Mouse (Mus musculus): ENCODE data around the gene Wdr27.
"Not testable (repeated sequence)": the region's sequence is repeated elsewhere in the genome, so short reads cannot be mapped to it uniquely, and the experiment has no call there.

Wdr27 gene

DNA sequence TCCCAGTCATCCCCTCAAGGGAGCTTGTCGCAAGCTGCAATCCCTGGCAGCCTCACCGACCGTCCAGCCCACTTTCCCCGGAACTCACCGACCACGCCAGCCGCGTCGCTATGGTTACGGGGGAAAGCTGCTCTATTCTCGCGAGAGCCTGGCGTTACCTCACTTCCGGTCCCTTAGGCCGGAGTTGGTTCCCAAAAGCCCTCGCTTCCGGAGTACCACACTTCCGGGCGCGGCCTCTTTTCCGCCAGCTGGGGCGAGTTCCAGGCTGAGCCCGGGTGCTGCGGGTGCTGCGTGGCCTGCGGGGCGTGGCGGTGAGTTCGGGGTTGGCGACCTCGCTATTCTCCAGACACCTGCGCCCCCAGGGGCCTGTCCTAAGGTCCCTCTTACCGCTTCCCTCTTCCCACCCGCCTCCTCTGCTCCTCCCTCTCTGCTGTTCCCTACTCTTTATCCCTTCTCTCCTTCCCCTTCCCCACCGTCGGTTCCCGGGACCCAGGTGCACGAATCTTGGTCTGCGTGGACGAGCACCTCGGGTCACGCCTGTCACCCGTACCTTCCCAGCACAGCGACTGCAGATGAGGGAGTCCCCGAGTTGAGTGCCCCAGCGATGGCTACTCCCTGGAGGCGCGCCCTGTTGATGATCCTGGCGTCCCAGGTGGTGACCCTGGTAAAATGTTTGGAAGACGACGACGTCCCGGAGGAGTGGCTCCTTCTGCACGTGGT, at the start of gene Wdr27, which contains the start of gene 1600012H06Rik:
Wdr27 (minus strand) TSS at position 150 of the 720 bp plus-strand sequence.
1600012H06Rik (plus strand) TSS at position 176 of the 720 bp plus-strand sequence.
- DNase-seq = peak; percentile 97

DNA sequence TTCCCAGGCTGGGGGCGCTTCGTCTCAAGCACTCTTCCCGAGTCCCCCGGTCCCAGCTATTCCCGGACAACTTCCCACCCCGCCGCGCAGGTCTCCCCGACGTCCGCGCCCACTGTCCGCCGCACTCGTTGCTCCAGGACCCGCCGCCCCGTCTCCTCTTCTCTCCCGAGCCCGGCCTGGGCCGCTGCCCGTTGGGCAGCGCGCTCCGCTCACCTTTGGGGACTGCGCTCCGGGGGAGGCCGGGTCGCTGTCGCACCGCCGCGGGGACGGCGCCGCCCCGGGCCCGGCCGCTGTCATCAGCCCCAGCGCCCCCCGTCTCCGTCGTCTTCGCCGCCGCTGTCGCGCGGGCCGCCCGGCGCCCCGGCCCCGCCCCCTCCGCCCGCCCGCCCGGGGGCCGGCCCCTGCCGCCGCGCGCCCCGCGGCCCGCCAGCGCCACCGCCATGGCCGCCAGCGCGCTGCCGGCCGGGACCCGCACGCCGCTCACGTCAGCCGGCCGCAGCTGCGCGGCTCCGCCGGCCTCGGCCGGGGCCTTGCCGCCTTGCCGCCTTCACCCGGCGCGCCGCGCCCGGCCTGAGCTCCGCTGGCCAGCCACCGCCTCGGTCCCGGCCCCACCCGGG, 49.7 kb upstream of the Wdr27 start:
- DNase-seq = not testable (repeated sequence)

DNA sequence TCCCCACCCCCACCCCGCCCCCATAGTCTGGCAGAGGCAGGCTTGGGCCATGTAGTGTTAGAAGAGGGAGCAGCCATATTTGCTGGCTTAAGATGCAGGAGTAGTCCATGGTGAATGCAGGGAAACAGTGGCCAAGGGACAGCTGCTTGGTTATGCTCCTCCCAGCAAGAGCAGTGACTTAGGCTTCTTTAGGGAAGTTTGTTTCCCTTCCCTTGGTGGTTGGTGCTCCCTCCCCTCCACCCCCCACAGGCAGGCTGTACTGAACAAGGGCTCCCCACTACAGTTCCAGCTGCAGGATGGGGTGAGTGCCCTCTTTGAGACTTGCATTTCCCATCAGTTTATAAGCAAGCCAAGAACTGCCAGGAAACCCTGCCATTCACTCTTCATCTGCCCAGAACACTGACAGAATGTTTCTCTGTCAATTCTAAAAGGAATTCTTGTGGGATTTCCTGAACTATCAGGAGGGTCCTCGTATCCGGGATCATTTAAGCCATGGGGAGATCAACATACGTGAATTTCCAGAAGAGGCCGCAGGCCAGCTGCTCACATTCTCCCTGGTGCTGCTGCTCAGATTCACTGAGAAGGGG, 47.3 kb upstream of the Wdr27 start:
- not testable (repeated sequence) for DNase-seq

DNA sequence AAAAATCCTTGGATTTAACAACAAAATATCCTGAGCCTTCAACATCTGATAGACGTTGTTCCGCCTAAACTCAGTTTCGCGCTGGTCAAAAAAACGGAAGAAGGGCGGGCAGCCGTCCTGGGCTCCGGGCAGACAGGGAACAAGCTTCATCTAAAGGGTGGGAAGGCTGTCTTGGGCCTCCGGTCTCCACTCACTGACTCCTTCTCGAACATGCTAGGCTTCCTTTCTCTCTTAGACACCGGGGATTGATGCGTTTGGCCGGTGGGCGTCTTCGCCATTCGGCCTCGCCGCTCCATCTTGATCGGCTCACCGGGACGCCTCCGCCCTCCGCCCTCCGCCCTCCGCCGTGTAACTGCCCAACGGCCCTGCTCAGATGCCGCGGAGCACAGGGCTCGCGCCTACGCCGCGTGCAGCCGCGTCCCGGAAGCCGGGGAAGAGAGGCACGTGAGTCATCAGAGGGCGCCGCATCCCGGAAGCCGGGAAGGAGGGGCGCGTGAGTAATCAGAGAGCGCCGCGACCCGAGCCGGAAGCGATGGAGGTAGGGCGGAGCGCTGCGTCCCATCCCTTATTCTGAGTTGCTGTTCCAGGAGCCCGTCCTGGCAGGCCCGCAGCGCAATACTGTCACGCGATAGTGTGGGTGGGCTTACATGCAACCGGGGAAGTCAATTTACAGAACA, 35.5 kb upstream of the Wdr27 start, which contains the start of the genes 9030025P20Rik and Gm3417:
9030025P20Rik (plus strand) TSS at position 107 of the 677 bp plus-strand sequence.
Gm3417 (minus strand) TSS at position 429 of the 677 bp plus-strand sequence.
- not testable (repeated sequence) for DNase-seq

DNA sequence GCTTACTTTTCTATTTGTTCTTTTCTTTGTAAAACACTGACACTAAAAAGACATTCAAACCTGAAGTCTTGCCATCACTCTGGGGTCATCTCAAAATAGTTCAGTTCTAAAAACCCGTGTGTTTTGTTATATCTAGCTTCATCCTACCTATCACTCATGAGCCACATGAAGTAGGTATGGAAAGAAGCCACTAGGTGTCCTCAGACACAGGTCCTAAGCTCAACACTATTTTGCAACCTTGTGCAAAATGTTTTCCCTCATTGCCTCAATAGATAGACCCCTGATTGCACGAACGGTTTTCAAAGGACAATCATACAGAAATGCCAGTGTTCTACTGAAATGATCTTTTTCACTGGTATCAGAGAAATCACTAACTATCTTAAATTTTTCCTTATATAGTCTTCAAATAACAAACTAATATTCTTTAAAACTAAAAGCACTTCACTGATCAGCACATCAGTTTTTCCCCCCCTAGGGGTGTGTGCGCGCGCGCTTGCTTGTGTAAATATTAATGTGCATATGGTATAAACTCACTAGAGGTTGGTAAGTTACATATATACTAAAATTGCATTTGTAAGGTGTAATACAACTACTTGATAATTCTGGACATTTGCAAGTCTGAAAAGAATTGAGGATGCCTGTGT, 34.9 kb upstream of the Wdr27 start:
- DNase-seq = not testable (repeated sequence)

DNA sequence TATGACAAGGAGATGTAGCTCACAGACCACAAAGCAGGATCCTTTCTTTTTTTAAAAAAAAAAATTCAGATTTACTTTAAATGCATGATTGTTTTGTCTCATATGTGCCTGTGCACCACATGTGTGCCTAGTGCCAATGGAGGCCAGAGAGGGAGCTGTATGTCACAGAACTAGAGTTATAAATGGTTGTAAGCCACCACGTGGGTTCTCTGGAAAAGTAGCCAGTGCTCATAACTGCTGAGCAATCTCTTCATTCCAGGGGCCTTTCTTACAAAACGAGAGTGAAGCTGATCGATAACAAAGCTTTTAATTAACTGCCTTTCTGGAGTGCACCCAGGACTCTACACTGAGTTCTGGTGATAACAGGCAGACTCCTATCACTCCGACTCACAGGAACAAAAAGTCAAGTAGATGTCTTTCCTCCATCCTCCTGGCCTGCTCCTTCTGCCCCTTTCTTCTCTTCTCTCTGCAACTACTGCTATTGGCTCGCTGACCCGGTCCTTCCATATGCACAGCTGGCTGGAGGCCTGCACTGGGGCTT, 25.5 kb upstream of the Wdr27 start:
- not testable (repeated sequence) for DNase-seq

DNA sequence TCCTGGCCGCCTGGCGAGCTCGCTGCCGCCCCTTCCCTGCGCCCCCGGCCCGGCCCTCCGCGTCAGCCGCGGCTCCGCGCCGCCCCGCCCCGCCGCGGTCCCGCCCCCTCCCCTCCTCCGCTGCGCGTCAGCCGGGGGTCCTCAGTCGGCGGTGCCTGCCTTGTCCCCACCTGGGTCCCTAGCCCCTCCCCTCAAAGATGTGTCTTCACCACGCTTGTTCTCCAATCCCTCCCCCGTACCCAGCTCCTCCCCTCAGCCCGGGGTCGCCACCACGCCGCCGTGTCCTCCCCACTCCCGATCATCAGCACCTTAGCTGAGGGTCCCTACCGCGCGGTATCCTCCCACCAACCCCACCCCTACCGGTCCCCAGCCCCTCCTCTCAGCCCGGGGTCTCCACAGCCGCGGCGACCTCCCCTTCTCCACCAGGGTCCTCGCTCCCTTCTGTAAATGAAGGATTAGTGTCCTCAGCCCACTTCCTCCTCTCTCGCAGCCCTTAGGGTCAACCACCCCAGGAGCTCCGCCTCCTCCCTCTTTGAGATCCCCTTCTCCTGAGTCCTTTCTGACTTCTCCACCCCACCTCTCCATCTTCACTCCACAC, 18.7 kb upstream of the Wdr27 start:
- not testable (repeated sequence) for DNase-seq

DNA sequence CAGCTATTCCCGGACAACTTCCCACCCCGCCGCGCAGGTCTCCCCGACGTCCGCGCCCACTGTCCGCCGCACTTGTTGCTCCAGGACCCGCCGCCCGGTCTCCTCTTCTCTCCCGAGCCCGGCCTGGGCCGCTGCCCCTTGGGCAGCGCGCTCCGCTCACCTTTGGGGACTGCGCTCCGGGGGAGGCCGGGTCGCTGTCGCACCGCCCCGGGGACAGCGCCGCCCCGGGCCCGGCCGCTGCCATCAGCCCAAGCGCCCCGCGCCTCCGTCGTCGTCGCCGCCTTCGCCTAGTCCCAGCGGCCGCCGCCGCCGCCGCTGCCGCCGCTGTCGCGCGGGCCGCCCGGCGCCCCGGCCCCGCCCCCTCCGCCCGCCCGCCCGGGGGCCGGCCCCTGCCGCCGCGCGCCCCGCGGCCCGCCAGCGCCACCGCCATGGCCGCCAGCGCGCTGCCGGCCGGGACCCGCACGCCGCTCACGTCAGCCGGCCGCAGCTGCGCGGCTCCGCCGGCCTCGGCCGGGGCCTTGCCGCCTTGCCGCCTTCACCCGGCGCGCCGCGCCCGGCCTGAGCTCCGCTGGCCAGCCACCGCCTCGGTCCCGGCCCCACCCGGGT, 18.1 kb upstream of the Wdr27 start, which contains the start of gene Phf10:
Phf10 (minus strand) TSS at position 323 of the 606 bp plus-strand sequence.
- peak; percentile 38 for DNase-seq

DNA sequence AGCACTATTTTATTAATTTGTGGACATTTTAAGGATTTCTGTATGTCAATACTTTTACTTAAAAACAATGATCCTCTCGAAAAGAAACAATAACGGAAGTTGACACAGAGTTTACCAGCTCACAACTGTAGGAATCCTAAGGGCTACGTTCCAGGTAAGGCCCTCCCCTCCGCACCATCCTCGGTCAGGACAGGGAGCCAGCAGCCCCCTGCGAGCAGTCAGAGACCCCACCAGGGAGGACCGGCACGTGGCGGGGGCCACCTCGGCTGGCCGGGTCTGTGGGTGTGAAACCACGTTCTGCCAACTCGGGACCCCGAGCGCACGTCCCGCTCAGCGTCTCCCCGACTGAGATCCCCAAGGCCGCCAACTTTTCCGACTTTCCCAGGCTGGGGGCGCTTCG, 17.6 kb upstream of the Wdr27 start:
- peak; percentile 30 for DNase-seq

DNA sequence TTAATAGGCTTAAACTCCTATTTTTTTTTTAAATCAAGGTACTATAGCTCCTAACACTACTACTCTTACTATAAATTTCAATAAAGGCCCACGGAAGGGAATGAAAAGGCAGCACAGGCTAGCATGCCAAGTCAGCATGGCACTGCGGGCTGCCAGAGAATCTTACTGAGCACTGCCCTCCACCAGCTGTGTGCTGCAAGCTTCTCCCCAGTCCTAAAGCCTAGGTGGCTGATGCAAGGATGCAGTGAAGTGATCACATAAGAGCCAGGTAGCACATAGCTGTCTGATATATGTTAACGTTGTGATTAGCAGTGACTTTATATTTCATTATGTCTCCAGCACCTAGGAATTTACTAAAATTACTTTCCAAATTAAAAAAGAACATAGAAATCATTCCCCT, 17.0 kb upstream of the Wdr27 start:
- DNase-seq = no peak

DNA sequence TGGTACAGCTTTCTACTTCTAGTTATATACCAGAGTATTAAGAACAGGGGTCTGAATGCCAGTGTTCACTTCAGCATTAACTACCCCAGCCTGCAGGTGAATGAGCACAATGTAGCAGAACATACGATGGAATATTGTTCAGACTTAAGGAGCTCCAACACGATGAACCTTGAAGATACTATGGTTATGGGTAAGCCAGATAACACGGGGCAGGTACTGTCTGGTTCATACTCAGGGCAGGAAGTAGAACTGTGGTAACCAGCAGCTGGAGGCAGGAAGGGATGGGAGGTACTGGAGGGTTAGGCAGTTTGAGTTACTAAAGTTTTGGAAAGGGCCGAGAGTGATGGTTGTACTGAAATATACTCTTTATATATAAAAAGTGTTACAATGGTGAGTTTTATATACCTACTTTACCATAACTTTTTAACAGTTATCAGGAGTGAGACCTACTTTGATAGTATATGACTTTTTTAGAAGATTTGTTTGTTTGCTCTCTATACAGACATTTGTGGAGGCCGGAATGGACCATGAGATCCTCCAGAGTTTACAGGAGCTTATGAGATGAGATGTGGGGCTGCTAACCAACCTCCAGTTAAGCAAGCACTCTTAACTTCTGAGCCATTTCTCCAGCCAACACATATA, 15.8 kb upstream of the Wdr27 start:
- no peak for DNase-seq

DNA sequence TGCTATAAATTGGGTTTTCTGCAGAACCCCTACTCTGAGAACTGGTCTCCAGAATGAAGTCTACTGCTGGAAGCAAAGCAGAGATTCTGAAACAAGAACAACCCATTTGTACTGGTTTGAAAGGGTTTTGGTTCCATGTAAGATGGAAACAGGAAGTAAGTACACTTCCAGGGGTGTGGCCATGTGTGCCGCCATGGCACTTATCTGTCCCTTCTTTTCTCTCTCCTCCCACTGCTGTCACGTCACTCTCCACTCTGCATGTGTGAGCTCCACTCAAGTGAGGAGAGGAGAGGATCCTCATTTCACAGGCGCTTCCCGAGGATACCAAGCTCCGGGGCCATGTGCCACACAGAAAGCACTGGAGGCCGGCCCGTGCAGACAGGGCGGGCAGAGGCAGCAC, 10.5 kb upstream of the Wdr27 start:
- no peak for DNase-seq

DNA sequence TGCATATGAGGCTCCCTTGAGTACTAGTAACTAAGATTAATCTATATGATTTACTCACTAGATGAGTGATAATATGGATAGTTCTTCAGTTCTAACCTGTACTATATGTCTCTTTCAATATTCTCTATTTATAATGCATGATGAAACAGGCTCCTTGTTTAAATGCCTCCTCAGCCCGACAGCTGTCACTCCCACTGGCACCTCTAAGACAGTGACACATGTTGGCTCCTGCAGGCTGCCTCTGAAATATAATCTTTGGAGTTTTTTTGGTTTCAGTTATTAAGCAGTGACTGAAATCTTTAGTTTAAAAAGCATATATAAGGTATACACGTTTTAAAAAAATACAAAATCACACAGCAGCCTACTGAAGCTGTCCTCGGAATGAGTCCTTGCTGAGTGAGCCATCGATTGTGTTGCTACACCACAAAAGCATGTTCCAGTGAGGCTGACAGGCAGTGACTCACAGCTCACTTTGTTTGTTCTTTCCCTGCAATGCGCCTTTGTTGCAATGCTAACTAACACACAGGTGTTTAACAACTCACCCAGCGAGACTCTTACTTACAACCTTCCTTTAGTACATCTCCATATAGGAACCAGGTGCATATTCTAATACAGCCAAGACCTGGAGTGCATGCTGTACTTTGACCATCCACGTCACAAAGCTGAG, 6.3 kb upstream of the Wdr27 start:
- no peak for DNase-seq

DNA sequence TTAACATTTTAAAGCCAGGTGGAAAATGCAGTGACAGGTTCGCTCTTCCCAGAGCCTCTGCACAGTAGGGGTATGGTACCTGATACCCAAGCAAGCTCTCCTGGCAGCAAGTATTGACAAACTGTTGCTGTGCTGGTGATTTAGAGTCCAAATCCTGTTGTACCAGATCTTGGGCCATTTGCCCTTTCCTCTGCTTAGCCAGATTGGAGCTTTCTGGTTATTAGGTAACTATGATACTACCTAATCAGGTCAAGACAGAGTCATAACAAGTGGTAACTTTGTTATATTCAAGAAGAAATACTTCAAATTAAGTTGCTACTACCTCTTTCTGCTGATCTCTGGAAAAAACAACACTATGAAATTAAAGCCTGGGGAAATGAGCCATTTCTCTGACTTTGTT, 1.6 kb upstream of the Wdr27 start:
- DNase-seq = no peak

DNA sequence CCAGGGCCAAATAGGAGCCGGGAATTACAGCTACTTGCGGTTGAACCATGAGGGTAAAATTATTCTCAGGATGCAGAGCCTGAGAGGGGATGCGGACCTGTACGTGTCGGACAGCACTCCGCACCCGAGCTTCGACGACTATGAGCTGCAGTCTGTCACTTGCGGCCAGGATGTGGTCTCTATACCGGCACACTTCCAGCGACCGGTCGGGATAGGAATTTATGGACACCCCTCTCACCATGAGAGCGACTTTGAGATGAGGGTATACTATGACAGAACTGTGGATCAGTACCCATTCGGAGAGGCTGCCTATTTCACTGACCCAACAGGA, 736 bp upstream of the Wdr27 start:
- DNase-seq = no peak

DNA sequence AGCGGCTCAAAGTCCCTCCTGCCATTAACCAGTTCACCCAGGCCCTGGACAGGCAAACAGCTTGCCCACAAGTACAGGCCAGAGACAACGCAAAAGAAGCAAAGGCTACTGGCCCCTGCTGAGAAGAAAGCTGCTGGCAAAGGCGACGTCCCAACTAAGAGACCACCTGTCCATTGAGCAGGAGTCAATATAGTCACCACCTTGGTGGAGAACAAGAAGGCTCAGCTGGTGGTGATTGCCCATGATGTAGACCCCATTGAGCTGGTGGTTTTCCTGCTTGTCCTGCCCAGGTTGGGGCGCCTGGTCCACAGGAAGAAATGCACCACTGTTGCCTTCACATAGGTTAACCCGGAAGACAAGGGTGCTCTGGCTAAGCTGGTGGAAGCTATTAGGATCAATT, 777 bp downstream of the Wdr27 start:
- DNase-seq = peak; percentile 13

DNA sequence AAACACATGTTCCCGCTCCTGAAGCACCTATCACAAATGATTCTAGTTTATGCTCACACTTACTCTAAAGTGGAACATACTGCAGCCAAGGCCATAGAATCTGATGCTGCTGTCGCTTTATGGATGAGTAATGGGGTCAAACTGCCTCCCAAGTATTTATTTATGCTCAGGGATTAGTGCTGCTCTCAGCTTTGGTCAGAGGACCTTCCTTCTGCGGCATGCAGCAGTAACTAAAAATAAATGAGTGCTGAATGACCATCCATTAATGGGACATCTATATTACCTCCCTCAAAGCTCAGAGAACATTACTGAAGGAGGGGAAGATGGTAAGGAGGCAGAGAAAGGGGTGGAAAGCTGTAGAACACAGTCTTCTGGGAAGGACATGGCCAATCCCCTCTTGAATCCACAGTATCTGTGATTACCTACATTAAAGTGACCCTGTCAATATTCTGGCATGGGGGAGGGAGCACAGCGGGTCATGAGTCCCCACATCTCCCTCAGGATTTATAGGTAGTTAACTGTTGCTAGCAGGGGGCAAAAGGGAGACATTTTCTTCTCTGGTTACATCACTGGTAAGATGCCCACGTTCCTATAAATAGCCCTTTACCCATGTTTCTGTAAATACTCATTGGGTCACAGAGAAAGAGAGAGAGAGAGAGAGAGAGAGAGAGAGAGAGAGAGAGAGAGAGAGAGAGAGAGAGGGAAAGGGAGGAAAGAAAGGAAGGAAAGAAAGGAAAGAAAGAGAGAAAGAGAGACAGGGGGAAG, 6.9 kb downstream of the Wdr27 start:
- DNase-seq = no peak

DNA sequence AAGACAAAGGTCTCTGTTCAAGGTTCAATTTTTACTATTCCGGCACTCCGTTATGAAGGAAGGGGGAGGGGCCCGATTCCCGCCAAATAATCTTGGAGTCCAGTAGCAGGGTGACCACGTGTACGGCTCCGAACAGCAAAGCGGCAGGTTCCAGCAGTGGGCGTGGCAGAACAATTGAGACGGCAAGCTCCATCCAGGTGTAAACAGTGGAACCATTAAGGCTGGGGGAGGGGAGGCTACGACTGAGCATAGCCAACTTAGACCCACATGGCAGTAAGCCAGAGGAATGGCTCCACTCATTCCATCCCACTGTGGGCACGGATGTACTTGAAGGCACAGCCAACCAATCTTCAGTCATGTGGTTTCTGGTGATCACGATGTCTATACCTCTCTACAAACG, 7.7 kb downstream of the Wdr27 start:
- DNase-seq = not testable (repeated sequence)

DNA sequence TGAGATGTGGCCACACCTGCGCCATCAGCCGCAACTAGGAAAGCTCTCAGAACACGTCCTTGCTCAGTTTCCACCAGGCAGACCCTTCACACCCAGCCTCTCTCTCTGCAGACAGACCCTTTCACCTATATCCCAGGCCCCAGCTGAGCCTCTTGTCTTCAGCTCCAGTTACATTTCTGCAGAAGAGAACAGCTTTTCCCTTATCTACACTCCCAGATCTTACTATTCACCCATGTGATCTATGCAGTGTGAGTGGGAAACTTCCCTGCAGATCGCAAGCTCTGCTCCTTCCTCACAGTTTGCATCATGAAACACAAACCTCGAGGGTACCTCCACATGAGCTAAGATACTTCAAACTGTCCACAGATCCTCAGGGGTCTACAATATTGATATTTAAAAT, 11.5 kb downstream of the Wdr27 start:
- no peak for DNase-seq

DNA sequence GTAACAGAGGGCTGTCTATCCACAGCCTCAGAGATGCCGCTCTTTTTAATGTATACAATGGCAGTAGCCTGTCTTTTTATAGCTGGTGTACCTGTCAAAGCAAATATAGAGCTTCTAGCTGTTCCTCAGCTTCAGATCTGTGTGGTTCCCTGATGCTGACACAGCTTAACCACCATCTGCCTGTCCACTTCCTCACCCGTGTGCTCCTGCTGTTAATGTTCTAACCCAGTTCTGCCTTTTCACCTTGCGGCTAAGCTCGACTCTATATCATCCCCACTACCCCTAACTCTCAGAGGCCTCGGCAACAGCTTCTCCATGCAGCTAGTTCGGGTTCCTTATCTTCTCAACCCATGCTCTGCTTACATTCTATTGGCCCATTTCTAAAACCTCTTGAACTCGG, 12.3 kb downstream of the Wdr27 start:
- no peak for DNase-seq

All from cerebellum, adult 8-10 months (tissue).